Mouse (Mus musculus): ENCODE measurements around the gene Xkr8.
"Not testable (repeated sequence)": the region's sequence is repeated elsewhere in the genome, so short reads cannot be mapped to it uniquely, and the experiment has no call there.

Xkr8 gene

DNA sequence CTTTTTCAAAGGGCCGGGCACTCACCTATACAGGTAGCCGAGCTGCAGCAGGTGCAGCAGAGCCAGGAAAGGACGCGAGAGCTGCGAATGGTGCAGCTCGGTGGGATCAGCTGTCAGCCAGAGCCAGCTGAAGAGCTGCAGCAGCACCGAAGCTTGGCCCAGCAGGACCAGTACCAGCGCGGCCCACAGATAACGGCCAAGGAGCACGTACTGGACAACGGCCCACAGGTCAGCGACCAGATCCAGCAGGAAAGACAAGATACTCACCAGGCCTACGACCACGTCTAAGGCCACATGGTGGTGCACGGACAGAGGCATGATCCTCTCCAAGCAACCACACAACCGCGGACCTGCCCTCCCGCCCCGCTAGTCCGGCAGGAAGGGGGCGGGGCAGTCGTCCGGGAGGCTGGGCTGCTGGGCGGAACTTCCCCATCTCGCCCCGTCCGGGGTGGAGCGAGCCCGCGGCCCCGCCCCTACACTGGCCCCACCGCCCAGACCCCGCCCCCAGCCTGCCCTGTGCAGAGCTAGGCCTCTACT is at the start of gene Xkr8:
Gene Xkr8 (minus strand): TSS at position 399 of the 537 bp plus-strand sequence.
- DNase-seq (ENCODE audit: extremely low read depth, low read depth, low spot score): no peak

DNA sequence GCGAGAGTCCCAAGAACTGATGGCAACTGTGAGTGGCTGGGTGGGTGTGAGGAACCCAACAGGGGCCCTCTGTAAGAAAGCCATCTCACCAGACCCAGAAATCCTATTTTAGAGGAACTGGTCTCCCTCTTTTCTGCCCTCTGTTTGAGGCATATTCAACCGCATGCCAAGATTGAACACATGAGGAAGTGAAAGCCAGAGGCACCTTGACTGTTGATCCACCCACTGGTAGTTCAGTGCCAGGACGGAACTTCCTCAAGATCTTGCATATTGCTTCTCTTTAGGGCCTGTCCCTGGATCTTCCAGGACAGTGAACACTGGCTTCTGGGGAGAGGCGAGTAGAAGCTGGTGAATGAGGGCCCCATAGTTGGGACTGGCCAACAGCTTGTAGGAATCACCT is 47.9 kb upstream of the Xkr8 start:
- peak; percentile 54 for DNase-seq (ENCODE audit: extremely low read depth, low read depth, low spot score)

DNA sequence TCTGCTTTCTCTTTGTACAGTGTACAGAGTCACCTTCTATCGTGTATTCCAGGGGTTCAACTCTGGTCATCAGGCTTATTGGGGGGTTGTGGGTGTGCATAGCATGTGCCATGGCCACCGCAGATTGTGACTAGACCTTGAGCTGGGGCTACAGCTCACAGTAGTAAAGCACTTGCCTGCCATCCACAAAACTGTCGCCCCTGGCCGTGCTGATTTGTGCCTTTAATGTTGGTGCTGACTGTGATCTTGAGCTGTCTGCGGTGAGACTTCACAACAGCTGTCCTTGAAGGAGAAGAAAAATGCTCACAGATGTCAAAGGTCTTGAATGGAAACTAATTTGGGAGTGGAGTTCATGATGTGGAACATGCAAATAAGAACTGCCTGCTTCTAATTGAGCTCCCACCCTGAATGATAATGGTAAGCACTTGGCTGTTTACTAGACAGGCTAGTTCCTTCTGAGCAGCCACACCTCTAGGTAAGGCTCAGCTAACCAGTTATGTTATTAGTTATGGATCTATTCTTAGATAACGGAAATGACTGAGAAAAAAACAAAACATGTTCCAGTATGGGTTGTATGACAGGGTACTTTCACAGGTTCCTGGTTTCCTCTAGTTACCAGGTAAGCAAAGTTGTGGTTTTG is 46.3 kb upstream of the Xkr8 start:
- no peak for DNase-seq (ENCODE audit: extremely low read depth, low read depth, low spot score)

DNA sequence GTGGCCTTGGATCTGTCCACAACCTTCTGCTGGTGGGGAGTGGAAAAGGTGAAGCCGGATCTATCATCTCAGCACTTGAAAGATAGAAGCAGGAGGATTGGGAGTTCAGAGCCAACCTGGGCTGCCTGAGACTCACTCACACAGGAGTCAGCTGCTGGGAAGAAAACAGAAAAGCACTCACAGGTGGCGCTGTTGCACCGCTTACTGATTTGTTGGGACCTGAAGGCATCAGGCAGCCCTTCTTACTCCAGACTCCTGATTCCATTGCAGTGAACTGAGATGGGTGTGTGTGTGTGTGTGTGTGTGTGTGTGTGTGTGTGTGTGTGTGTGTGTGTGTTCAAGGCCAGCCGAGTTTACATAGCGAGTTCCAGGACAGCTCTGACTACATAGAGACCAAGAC is 44.4 kb upstream of the Xkr8 start:
- no peak for DNase-seq (ENCODE audit: extremely low read depth, low read depth, low spot score)

DNA sequence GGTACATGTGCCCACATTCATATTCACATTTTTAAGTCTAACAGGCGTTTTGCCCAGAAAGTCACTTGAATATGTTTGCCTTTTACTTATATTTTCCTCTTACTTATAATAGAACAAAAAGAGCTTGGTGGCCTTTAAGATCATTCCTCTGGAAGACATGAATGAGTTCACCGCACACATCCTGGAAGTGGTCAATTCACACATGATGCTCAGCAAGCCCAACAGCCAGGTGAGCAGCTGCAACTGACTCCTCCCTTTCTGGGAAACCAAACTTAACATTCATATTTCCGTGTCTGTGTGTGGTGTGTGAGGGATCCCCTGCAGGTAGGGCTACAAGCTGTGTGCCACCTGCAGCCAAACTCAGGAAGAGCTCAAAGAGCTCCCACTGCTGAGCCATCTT is 42.6 kb upstream of the Xkr8 start:
- no peak for DNase-seq (ENCODE audit: extremely low read depth, low read depth, low spot score)

DNA sequence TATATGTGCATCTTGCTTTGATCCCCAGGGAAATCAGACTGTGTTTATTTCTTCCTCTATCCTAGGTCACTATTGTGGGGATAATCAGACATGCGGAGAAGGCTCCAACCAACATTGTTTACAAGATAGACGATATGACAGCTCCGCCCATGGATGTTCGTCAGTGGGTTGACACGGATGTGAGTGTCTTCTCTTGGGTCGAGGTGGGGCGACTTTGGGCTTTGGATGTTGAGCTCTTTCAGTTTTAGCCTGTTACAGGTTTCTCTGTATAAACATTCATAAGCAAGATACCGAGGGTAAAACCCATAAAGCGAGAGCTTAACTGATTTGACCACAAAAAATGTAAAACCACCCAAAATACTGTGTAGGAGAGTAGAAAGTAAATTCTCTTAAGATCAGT is 39.4 kb upstream of the Xkr8 start:
- DNase-seq (ENCODE audit: extremely low read depth, low read depth, low spot score): no peak

DNA sequence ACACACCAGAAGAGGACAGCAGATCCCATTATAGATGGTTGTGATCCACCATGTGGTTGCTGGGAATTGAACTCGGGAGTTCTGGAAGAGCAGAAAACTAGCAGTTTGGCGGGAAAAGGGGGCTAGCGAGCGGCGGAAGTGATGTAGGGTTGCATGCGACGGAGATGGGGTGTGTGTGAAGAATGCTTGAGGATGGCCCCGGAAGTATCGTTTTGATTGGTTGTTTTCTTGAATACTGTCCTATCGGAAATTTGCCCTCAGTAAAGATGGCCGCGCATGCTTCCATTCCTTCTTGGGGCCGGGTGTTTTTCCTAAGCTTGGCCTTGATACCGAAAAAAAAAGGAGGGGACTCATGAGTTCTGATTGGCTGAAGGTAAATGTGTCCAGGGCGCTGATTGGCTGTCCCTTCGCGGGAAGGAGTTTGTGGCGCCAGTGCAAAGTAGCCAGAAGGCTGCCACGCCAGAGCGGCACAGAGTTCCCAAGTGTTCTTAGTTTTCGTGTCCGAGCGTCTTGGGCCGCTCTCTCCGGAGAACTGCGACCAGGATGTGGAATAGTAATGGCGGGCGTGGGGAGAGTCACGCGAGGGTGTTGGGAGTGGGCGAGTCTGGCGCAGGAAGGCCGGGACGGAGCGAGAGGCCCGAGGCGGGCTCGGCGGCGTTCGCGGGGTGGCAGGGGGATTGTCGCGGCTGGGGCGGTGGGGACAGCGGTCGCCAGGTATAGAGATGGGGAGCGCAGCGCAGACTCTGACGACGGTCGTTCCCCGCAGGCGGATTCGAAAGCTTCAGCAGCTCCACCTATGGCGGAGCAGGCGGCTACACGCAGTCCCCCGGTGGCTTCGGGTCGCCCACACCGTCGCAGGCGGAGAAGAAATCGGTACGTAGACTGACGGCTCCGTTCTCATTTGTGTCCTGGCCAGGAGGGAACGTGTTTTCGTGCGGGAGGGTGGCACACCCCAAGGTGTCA is 35.8 kb upstream of the Xkr8 start, which contains the start of gene Rpa2:
Gene Rpa2 (plus strand): TSS at position 419 of the 963 bp plus-strand sequence.
- peak; percentile 99 for DNase-seq (ENCODE audit: extremely low read depth, low read depth, low spot score)

DNA sequence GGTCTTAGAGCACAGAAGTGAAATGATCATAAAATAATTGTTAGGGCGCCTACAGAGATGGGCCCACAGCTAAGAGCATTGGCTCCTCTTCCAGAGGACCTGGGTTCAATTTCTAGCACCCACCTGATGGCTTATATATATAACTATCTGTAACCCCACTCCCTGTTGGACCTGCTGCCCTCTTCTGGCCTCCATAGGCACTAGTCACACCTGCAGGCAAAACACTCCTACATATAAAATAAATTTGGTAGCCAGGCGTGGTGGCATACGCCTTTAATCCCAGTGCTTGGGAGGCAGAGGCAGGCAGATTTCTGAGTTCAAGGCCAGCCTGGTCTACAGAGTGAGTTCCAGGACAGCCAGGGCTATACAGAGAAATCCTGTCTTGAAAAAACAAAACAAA is 30.8 kb upstream of the Xkr8 start:
- not testable (repeated sequence) for DNase-seq (ENCODE audit: extremely low read depth, low read depth, low spot score)

DNA sequence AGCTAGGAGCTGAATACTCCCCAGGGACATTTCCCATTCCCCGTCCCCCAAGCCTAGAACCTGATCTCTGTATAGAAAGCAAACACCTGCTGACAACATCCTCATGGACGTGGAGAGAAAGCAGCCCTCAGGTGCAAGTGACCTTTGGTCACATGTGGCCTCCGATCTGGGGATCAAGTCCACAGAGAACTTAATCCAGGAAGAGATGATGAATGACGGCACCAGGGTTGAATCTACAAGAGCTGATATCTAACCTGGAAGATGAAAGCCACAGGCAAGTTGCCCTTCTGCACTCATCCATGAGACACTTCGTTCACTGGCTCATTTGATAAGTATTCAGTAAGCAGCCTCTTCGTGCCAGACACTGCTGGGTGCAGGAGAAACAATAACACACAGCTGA is 30.3 kb upstream of the Xkr8 start:
- no peak for DNase-seq (ENCODE audit: extremely low read depth, low read depth, low spot score)

DNA sequence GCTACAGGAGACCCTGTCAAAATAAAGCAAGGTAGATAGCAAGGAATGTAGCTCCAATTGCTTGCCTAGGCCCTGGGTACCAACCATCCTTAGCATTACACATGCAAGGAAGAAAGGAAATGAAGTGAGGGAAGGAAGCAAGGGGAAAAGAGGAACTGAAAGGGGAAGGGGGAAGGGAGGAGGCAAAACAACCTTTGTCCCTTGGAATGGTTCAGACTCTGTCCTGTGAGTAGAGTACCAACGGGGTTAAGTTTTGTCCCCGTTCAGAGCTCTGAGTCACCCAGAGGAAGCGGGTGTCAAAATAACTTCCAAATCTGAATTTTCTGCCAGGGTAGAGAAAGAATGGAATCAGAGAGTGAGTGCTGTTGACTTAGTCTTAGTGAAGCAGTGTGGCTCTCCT is 27.9 kb upstream of the Xkr8 start:
- no peak for DNase-seq (ENCODE audit: extremely low read depth, low read depth, low spot score)

DNA sequence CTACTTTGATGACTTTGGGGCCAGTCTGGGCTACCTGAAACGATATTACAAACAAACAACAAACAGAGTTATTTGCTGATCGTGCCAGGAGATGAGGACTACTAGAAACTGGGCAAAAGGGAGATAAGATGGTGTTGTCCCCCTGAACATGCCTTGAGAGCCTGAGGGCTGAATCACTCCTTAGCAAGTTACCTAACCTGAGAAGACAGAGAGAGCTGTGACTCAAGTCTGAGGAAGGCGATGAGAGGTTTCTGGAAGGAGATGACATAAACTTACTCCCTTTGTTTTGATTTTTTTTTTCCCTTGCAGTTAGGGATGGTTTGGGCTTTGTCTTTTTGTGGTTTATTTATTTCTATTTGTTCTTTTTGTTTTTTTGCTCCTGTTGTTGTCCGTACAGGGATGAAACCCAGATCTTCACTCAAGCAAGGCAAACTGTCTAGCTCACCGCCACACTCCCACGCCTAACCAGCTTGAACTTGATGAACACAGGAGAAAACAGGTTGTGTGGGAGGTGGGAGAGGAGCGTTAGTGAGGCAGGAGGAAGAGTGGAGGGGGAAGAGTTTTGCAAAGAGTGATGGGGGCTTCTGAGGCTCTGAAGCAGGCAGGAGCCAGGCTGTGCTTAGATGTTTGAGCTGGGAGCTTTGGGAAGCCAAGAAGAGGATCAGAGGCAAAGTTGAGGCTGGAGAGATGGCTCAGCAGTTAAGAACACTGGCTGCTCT is 25.4 kb upstream of the Xkr8 start:
- DNase-seq (ENCODE audit: extremely low read depth, low read depth, low spot score): no peak

DNA sequence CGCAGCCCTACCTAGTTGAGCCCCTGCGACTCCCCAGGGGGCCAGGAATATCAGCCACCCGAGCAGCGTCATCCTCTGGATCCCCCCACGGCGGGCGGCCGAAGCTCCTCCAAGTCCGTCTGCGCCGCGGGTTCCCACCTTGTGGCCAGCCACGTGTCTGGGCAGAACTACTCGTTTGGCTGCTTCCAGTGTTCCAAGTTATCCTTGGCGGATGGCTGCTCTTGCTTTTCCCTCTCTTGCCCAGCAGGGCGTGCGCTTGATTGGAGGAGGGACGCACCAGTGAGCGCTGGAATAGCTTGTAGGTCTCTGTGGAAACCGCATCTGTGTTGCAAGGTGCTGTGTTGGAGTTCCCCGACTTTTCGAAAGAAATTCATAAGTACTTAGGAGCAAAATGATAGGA is 24.6 kb upstream of the Xkr8 start, which contains the start of gene Smpdl3b:
Gene Smpdl3b (minus strand): TSS at position 279 of the 400 bp plus-strand sequence.
- peak; percentile 64 for DNase-seq (ENCODE audit: extremely low read depth, low read depth, low spot score)

DNA sequence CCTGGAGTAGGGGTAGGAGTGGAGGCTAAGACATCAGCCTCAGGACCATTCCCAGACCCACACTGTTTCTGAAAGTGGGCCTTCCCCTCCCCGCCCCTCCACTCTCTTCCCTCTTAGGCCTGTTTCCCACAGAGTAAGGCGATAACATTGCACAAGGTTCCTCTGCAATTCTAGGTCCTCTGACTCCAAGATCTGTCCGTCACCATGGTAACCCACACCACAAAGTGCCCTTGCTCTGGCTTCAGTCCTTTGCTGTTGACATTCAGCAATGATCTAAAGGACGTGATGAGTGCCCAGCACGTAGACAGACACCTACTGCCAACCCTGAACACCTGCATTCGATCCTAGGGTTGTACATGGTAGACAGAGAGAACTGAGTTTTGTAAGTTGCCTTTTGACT is 20.6 kb upstream of the Xkr8 start:
- no peak for DNase-seq (ENCODE audit: extremely low read depth, low read depth, low spot score)

DNA sequence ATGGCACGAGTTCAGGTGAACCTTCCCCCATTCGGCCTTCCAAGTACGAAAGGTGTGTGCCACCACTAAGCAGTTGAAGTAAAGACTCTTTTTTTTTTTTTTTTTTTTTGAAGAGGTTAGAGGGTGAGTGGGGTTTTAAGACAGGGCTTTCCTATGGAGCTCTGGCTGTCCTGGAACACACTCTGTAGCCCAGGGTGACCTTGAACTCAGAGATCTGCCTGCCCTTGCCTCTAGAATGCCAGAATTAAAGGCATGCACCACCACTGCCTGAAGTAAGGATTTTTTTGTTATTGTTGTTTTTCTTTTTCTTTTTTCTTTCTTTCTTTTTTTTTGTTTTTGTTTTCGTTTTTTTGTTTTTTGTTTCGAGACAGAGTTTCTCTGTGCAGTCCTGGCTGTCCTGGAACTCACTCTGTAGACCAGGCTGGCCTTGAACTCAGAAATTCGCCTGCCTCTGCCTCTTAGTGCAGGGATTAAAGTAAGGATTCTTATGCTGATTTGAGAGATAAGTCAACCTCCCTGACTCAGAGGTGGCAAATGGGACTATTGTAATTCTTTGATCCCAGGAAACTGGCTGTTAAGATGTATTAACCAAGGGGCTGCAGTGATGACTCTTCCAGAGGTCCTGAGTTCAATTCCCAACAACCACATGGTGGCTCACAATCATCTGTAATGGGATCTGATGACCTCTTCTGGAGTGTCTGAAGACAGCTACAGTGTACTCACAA is 17.1 kb upstream of the Xkr8 start:
- DNase-seq (ENCODE audit: extremely low read depth, low read depth, low spot score): no peak

DNA sequence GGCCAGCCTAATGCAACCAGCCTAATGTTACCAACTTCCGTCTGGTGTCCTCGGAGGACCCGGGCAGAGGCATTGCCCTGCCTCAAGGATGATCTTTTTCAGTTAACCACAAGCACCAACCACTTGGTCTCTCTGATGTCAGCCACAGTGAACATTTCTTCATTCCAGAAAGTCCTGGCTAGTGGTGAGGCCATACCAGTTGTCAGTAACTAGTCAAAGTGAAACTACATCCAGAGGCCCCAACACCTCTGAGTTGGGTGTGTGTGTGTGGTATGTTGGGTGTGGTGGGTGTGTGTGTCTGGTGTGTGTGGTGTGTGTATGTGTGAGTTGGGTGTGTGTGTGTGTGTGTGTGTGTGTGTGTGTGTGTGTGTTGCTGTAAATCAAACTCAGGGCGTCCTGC is 16.4 kb upstream of the Xkr8 start:
- no peak for DNase-seq (ENCODE audit: extremely low read depth, low read depth, low spot score)

DNA sequence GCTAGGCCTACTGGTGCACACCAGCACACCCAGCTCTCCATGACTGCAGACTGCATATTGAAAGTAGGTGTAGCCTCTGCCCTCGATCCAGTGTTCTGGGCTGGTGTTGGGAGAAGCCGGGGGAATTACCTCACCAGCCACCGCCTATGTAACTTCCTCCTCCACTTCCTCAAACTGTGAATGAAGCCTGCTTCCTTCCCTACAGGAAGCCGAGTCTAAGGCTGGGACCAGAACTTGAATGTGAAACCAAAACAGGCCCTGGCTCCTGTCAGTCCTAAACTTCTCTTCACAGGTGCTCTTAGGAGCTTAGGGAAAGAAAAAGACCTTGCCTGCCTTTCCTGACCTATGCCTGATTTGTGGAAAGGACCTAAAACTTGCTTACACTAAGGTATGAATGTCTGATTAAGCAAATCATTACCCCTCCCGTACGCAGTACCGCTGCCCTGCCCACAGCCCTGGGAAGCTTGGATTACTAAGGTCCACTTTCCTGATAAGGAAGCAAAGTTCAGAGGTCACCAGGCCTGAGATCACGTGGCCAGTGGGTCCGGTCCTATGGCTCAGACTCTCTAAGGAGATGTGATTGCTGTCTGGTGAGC is 15.4 kb upstream of the Xkr8 start:
- DNase-seq (ENCODE audit: extremely low read depth, low read depth, low spot score): no peak

DNA sequence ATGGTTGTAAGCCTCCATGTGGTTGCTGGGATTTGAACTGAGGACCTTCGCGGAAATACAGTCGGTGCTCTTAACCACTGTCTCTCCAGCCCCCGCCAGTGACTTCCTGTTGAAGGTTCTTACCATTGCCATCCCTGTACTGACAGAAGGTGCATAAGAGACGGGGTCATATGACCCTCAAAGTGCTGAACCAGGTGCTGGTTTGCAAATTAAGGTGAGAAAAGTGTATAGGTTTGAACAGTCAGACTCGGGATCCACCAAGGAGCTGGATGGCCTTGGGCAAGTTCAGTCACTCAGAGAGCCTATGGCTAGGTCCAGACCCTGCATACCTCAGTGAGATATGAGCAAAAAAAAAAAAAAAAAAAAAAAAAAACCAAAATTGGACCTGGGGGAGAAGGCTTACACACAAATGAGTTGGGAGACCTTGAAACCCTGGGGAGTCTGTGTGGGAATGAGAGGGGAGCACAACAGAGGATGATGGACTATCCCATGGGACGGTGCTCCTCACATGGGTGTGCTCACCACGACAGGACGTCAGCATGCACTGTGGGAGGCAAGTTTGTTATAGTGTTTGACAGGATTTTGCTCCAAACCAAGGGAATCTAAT is 14.7 kb upstream of the Xkr8 start:
- no peak for DNase-seq (ENCODE audit: extremely low read depth, low read depth, low spot score)

DNA sequence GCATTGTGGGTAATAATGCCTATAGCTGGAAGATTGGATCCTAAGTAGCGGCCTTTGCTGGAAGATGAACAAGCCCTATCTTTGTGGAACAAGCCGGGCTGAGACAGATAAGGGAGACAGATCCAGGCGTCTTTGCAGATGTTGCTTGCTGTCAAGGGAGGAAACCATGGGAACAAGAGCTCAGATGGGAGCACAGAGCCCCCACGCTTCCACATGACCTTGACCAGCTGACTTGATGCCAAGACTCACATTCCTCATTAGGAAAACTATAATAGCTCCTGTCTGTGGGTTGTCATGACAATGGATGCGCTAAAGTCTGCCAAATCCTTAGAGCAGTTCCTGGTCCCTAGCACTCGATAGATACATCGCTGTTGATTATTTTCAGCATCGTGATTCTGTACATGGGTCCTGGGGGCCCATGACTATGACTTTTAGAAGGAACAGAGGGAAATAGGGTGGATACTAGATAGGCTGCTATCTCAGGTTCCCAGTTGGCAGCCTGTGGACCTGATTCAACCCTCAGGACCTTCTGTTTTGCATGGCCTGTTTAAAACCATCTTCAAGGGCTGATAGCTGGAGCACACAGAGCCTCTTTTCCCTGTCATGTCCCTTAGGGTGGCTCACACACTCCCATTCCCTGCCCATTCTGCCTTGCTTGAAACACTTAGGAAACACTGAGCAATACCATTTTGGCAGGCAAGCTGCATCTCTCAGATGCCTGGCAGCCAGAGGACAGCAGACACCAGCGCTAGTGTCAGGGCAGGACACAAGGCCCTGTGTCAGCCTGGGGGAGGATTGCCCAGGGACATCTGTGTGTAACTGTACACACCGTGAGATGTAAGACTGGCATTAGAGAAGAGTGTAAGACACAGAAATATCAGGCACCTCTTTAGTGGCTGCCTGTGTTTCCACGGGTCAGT is 11.9 kb upstream of the Xkr8 start:
- DNase-seq (ENCODE audit: extremely low read depth, low read depth, low spot score): no peak

DNA sequence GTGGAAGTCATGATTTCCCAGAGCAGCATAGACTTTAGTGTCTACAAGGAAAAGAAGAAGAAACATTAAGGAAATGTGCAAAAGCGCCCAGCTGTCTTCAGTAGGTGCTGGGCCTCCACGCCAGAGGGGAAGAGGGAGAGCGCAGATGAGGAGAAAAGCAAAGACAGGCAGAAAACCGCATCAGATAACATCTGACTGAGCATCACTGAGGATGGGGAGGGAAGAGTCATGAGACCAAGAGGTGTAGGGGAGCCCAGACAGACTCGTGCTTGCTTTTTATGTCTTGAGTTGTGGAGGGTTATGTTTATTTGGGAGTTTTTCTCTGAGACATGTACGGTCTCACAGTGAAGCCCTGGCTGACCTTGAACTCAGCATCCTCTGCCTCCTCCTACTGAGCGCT is 9.1 kb upstream of the Xkr8 start:
- DNase-seq (ENCODE audit: extremely low read depth, low read depth, low spot score): no peak

Measured in fat pad, adult 2 months (tissue).